In the genomic region with DNA sequence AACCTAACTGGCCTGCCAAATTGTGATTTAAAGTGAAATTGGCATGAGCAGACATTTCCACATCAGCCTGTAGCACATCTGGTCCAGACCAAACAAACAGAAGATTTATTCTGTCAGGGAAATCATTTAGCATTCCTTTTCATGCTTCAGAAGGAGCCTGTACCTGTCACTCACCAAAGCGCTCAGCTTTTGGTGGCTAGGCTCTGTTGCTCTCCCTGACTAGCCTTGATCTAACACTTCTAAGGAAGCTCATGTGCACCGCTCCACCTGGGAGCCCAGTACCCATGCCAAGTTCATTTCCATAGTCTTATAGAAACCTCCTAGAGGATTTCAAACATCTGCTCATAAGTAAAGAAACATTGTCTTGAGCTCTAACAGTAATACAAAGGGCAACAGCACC, we compare ENCODE assay signal across 28 mouse cellular contexts.
A peak's percentile ranks its signal among the peaks of the same experiment; 100 is the strongest.
DNase-seq lines count a peak whose midpoint lies in the region; ATAC-seq and TF ChIP-seq lines count a peak whose summit lies in the region.
"Had no signal": no experiment of that assay in that cellular context is flagged by ENCODE, and none has a peak within 500 bp of the region (broad histone marks: within the 10 kb centered on the region; RNA-seq: fewer than 3 reads in every experiment).

No protein-coding gene starts in this region.

- H3K4me1 ChIP-seq in forebrain, embryonic 14.5 days (ENCODE audit: control insufficient read depth, insufficient read depth, low read length): no peaks in the 10 kb centered on the region
- H3K4me1 ChIP-seq in forebrain, embryonic 13.5 days: no peaks in the 10 kb centered on the region
- no peaks in the 10 kb centered on the region for H3K4me1 ChIP-seq in neural tube, embryonic 12.5 days
- H3K4me1 ChIP-seq in neural tube, embryonic 15.5 days: no peaks in the 10 kb centered on the region
- no peaks in the 10 kb centered on the region for H3K4me1 ChIP-seq in midbrain, embryonic 15.5 days
- H3K4me1 ChIP-seq in cerebellum, adult 2 months (ENCODE audit: control insufficient read depth, insufficient read depth, low read length): no peaks in the 10 kb centered on the region
- H3K4me1 ChIP-seq: embryonic facial prominence, embryonic 12.5 days; forebrain, embryonic 10.5 days; forebrain, embryonic 15.5 days; heart, embryonic 12.5 days; heart, embryonic 15.5 days; hindbrain, embryonic 10.5 days; hindbrain, embryonic 13.5 days had no signal

- no peak for TF ChIP-seq POLR2A in cerebellum, adult 2 months (IDR thresholded peaks at IDR 0.05; ENCODE audit: borderline replicate concordance, insufficient read depth, low read length)

- no peaks in the 10 kb centered on the region for H3K36me3 ChIP-seq in forebrain, embryonic 14.5 days (ENCODE audit: control insufficient read depth, insufficient read depth, low read length)
- no peaks in the 10 kb centered on the region for H3K36me3 ChIP-seq in forebrain, embryonic 13.5 days (ENCODE audit: poor library complexity, severe bottlenecking)
- H3K36me3 ChIP-seq in neural tube, embryonic 12.5 days: no peaks in the 10 kb centered on the region
- H3K36me3 ChIP-seq in neural tube, embryonic 15.5 days: no peaks in the 10 kb centered on the region
- H3K36me3 ChIP-seq in midbrain, embryonic 15.5 days (replicated peaks): no peaks in the 10 kb centered on the region
- H3K36me3 ChIP-seq: embryonic facial prominence, embryonic 12.5 days; forebrain, embryonic 10.5 days; forebrain, embryonic 15.5 days; G1E; heart, embryonic 12.5 days; heart, embryonic 15.5 days; hindbrain, embryonic 10.5 days; hindbrain, embryonic 13.5 days had no signal

- H3K9me3 ChIP-seq in forebrain, embryonic 14.5 days (replicated peaks; ENCODE audit: control insufficient read depth, low read length): no peaks in the 10 kb centered on the region
- no peaks in the 10 kb centered on the region for H3K9me3 ChIP-seq in forebrain, embryonic 13.5 days (replicated peaks)
- no peaks in the 10 kb centered on the region for H3K9me3 ChIP-seq in neural tube, embryonic 12.5 days
- no peaks in the 10 kb centered on the region for H3K9me3 ChIP-seq in neural tube, embryonic 15.5 days (replicated peaks)
- no peaks in the 10 kb centered on the region for H3K9me3 ChIP-seq in midbrain, embryonic 15.5 days
- H3K9me3 ChIP-seq: embryonic facial prominence, embryonic 12.5 days; forebrain, embryonic 10.5 days; forebrain, embryonic 15.5 days; G1E; heart, embryonic 12.5 days; heart, embryonic 15.5 days; hindbrain, embryonic 10.5 days; hindbrain, embryonic 13.5 days had no signal

- no peak overlapping the region for H3K4me2 ChIP-seq in forebrain, embryonic 14.5 days (ENCODE audit: low read length)
- no peak overlapping the region for H3K4me2 ChIP-seq in forebrain, embryonic 13.5 days
- no peak overlapping the region for H3K4me2 ChIP-seq in neural tube, embryonic 12.5 days (replicated peaks)
- no peak overlapping the region for H3K4me2 ChIP-seq in neural tube, embryonic 15.5 days
- H3K4me2 ChIP-seq in midbrain, embryonic 15.5 days: no peak overlapping the region
- H3K4me2 ChIP-seq: embryonic facial prominence, embryonic 12.5 days; forebrain, embryonic 15.5 days; heart, embryonic 12.5 days; heart, embryonic 15.5 days; hindbrain, embryonic 13.5 days had no signal

- no peak overlapping the region for H3K4me3 ChIP-seq in forebrain, embryonic 14.5 days (ENCODE audit: low read depth, low read length)
- H3K4me3 ChIP-seq in forebrain, embryonic 13.5 days: no peak overlapping the region
- H3K4me3 ChIP-seq in neural tube, embryonic 12.5 days: no peak overlapping the region
- H3K4me3 ChIP-seq in neural tube, embryonic 15.5 days (replicated peaks): no peak overlapping the region
- H3K4me3 ChIP-seq in midbrain, embryonic 15.5 days: no peak overlapping the region
- no peak overlapping the region for H3K4me3 ChIP-seq in cerebellum, adult 2 months (replicated peaks; ENCODE audit: insufficient read depth, low read depth, low read length)
- H3K4me3 ChIP-seq: embryonic facial prominence, embryonic 12.5 days; forebrain, embryonic 10.5 days; forebrain, embryonic 15.5 days; heart, embryonic 12.5 days; heart, embryonic 15.5 days; hindbrain, embryonic 10.5 days; hindbrain, embryonic 13.5 days had no signal

- 70% methylated on average over 2 of the region's 2 CpGs for WGBS in forebrain, embryonic 14.5 days
- whole genome bisulfite sequencing in forebrain, embryonic 13.5 days: 69% methylated on average over 2 of the region's 2 CpGs
- WGBS in neural tube, embryonic 12.5 days: 52% methylated on average over 2 of the region's 2 CpGs
- WGBS in neural tube, embryonic 15.5 days: 58% methylated on average over 2 of the region's 2 CpGs
- 55% methylated on average over 2 of the region's 2 CpGs for WGBS in midbrain, embryonic 15.5 days
- 79% methylated on average over 2 of the region's 2 CpGs for WGBS in cerebellum, adult 2 months

- H3K27me3 ChIP-seq in forebrain, embryonic 14.5 days (replicated peaks; ENCODE audit: control insufficient read depth, insufficient read depth, low read length): no peaks in the 10 kb centered on the region
- no peaks in the 10 kb centered on the region for H3K27me3 ChIP-seq in forebrain, embryonic 13.5 days
- no peaks in the 10 kb centered on the region for H3K27me3 ChIP-seq in neural tube, embryonic 12.5 days (replicated peaks)
- no peaks in the 10 kb centered on the region for H3K27me3 ChIP-seq in neural tube, embryonic 15.5 days (replicated peaks)
- H3K27me3 ChIP-seq in midbrain, embryonic 15.5 days (replicated peaks): no peaks in the 10 kb centered on the region
- no peaks in the 10 kb centered on the region; the same call in 1 of the 2 replicates for H3K27me3 ChIP-seq in cerebellum, adult 2 months (ENCODE audit: control insufficient read depth, insufficient read depth, low read length)
- H3K27me3 ChIP-seq: CH12.LX; embryonic facial prominence, embryonic 12.5 days; forebrain, embryonic 15.5 days; heart, embryonic 12.5 days; heart, embryonic 15.5 days; hindbrain, embryonic 13.5 days had no signal

- peak; percentile 2 for DNase-seq in forebrain, embryonic 14.5 days (ENCODE audit: low spot score)
- no peak for DNase-seq in ovary, postnatal 14 days (ENCODE audit: low spot score)
- no peak for DNase-seq in cerebellum, adult 2 months
- DNase-seq: adrenal gland, adult 2 months; adrenal gland, postnatal 14 days; B cell, adult 2 months; cerebellum, adult 11-12 months; cerebellum, adult 9-10 months; cerebellum, postnatal 14 days; gastrocnemius, postnatal 25 days; heart, adult 18-20 months; heart, postnatal 10 days; heart, postnatal 36 days had no signal

- no peak for TF ChIP-seq CTCF in cerebellum, adult 2 months (IDR thresholded peaks at IDR 0.05; ENCODE audit: borderline replicate concordance, insufficient read depth, low read depth, low read length)

- no peak overlapping the region for H3K9ac ChIP-seq in forebrain, embryonic 14.5 days (ENCODE audit: low read length)
- no peak overlapping the region for H3K9ac ChIP-seq in forebrain, embryonic 13.5 days
- H3K9ac ChIP-seq in neural tube, embryonic 12.5 days: no peak overlapping the region
- H3K9ac ChIP-seq in neural tube, embryonic 15.5 days (replicated peaks): no peak overlapping the region
- H3K9ac ChIP-seq in midbrain, embryonic 15.5 days: no peak overlapping the region
- H3K9ac ChIP-seq: embryonic facial prominence, embryonic 12.5 days; forebrain, embryonic 15.5 days; heart, embryonic 12.5 days; heart, embryonic 15.5 days; hindbrain, embryonic 13.5 days had no signal

- no peak overlapping the region for H3K27ac ChIP-seq in forebrain, embryonic 14.5 days (ENCODE audit: low read depth, low read length)
- no peak overlapping the region for H3K27ac ChIP-seq in forebrain, embryonic 13.5 days
- no peak overlapping the region for H3K27ac ChIP-seq in neural tube, embryonic 12.5 days
- H3K27ac ChIP-seq in neural tube, embryonic 15.5 days (replicated peaks): no peak overlapping the region
- peak overlapping the region; percentile 50; the same call in 1 of the 2 replicates for H3K27ac ChIP-seq in midbrain, embryonic 15.5 days
- H3K27ac ChIP-seq in cerebellum, adult 2 months (ENCODE audit: insufficient read depth, low read length): no peak overlapping the region
- H3K27ac ChIP-seq: embryonic facial prominence, embryonic 12.5 days; forebrain, embryonic 10.5 days; forebrain, embryonic 15.5 days; heart, embryonic 15.5 days; hindbrain, embryonic 10.5 days; hindbrain, embryonic 13.5 days had no signal

- ATAC-seq in forebrain, embryonic 14.5 days: no peak
- ATAC-seq in forebrain, embryonic 13.5 days: no peak
- 0 out of 2 replicates have a peak, but pooled peaks have one; percentile 25 for ATAC-seq in neural tube, embryonic 12.5 days (ENCODE audit: low FRiP score, low read depth)
- no peak for ATAC-seq in neural tube, embryonic 15.5 days (ENCODE audit: low FRiP score)
- peak; percentile 95 for ATAC-seq in midbrain, embryonic 15.5 days (replicated peaks)
- ATAC-seq: forebrain, embryonic 15.5 days; hindbrain, embryonic 16.5 days; Patski had no signal

Comparison
In these comparisons a context has a peak if more than half of its experiments do, and no peak if none do; other contexts are left out.
1. ATAC-seq: peak in neural tube, embryonic 12.5 days (single experiment) and midbrain, embryonic 15.5 days (single experiment); none in forebrain, embryonic 14.5 days (single experiment), forebrain, embryonic 13.5 days (single experiment) and neural tube, embryonic 15.5 days (single experiment).